Mouse (Mus musculus) telencephalon, adult 2 months (tissue): ENCODE measurements around the gene Evl.

Experiments used
- DNase-seq: peaks from one replicate; pipeline ENCODE4 v3.0.0-alpha.2; 2011; ENCODE audit warnings: low read depth, low spot score

The Evl gene

GRCm38 (mm10) chr12:108647784-108648183, 93.3 kb downstream of the Evl start:
- DNase-seq: no peak

- DNase-seq: no peak
Observed at GRCm38 (mm10) chr12:108651053-108651660, 96.6 kb downstream of the Evl start.

GRCm38 (mm10) chr12:108653358-108654335, 99.1 kb downstream of the Evl start:
- no peak for DNase-seq

GRCm38 (mm10) chr12:108657350-108657749, 102.8 kb downstream of the Evl start:
- DNase-seq: no peak

GRCm38 (mm10) chr12:108668606-108669235, 114.2 kb downstream of the Evl start:
- DNase-seq: no peak

GRCm38 (mm10) chr12:108671541-108671940, 117.0 kb downstream of the Evl start:
- no peak for DNase-seq

GRCm38 (mm10) chr12:108672908-108673307, 118.4 kb downstream of the Evl start:
- DNase-seq: no peak

DNA sequence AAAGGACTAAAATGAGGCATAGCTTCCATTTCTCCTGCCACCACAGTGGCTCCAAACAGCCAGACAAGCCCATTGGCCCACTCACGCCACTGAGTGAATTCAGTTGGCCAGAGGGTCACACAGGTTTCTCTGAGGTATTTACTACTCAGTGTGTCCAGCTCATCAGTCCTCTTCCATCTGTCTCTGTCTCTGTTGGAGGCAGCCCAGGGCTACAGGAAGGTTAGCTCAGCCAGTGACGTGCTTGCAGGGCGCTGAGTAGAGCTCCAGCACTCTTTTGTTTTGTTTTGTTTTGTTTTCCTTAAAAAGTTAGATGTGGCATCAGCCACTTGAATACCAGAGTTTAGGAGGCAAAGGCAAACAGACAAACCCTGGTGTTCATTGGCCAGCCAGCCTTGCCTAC, 119.0 kb downstream of the Evl start:
- no peak for DNase-seq

- peak; percentile 83 for DNase-seq
Observed at GRCm38 (mm10) chr12:108674502-108674901, 120.0 kb downstream of the Evl start.

GRCm38 (mm10) chr12:108674916-108675315, 120.4 kb downstream of the Evl start:
- DNase-seq: no peak

DNA sequence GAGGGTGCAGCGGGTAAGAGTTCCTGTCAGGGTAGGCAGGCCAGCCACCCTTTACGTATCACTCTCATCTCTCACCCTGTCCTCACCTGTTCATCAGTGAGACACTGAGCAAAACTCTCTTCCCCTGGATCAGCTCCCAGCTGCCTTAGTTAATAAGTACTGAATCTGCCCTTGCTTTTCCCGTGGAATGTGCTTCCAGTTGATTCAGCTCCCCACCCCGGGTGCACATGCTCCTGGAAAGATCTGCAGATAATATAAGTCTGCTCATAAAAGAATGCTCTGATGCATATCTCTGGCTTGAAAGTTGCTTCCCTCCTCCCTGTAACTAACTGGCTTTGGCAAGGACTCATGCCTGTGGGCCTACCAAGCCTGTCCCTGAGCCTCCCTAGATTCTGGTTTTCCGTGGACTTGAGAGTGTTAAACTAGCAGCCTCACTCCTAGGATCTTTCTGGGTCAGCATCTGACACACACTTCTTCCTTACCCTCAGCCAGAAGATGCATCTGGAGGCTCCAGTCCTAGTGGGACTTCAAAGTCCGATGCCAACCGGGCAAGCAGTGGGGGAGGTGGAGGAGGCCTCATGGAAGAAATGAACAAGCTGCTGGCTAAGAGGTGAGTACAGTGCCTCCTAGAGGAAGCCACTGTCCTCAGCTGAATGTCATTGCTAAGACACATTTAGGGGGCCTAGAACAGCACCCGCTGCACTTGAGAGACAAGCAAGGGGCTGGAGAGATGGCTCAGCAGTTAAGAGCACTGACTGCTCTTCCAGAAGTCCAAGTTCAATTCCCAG, 121.3 kb downstream of the Evl start:
- no peak for DNase-seq

GRCm38 (mm10) chr12:108677116-108677515, 122.6 kb downstream of the Evl start:
- no peak for DNase-seq

DNA sequence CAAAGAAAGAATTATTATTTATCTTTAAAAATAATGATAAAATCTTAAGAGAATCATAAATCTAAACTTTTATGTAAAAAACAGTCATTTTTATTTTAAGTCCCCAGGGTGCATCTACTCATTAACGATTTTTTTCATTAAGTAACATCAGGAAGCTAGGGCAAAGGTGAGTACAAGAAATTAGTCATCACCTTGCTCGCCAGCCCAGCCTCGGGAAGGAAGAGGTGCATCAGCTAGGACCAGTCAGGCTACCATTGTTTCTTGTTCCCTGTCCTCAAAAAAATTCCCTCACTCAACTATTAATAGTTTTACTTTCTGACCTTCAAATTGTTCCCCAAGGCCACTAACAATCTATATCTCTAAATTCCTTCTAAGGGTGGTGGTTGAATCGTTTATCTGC, 123.8 kb downstream of the Evl start:
- DNase-seq: no peak

DNA sequence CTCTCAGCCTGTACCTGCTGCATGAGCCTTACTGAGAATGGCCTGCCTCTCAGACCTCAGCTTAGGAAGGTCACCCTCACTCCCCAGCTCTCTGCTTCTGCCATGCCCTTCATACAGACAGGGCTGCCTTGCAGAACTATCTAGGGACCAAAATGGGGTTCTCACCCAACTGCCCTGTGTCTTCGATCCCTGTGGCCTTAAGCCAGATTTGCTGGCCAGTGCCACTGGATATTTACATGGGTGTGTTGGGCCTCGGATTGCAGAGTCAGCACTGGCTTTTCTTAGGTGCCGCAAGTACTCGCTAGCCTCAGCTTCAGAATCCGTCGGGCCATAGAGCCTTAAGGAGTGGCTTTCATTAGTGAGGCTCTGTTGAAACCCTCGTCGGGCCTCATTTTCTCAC, 126.3 kb downstream of the Evl start:
- DNase-seq: no peak

GRCm38 (mm10) chr12:108682240-108683023, 127.9 kb downstream of the Evl start:
- DNase-seq: no peak

DNA sequence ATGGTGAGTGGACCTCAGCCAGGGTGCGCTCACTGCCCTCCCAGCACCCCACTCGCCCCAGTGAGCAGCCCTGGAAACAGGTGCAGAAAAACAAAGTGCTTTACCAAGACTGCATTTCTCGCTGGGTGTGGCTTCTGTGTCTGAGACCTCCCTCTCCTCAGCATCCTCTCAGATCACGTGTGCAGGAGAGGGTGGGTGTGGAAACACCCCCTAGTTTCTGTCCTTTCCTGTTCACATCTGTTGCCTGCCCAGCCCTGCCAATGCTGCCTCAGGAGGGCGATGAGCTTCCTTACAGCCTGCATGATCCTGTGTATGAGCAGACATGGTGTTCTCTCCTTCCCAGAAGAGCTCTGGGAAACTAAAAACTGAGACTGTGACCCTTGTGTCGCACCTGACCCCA, 131.9 kb downstream of the Evl start:
- DNase-seq: peak; percentile 48

GRCm38 (mm10) chr12:108686926-108687325, 132.4 kb downstream of the Evl start:
- no peak for DNase-seq

DNA sequence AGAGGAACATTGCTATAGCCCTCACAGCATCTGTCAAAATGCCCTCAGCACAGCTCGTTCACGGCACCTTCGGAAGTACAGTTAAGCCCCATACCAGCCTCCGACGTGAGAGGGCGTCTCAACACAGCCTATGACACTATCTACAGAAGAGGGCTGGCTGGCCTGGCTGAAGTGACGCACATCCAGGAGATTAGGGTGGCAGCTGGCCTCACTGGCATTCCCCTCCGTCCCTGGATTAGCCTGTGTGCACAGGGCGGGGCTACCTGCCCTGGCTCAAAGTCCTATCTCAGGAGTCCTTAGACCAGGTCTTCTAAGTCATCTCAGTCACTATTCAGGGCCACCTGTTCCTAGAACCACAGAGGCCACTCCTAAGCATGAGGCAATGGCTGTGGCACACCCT, 134.6 kb downstream of the Evl start:
- DNase-seq: no peak

GRCm38 (mm10) chr12:108690529-108690928, 136.0 kb downstream of the Evl start:
- DNase-seq: no peak

- no peak for DNase-seq
Observed at GRCm38 (mm10) chr12:108693592-108693991, 139.1 kb downstream of the Evl start.

DNA sequence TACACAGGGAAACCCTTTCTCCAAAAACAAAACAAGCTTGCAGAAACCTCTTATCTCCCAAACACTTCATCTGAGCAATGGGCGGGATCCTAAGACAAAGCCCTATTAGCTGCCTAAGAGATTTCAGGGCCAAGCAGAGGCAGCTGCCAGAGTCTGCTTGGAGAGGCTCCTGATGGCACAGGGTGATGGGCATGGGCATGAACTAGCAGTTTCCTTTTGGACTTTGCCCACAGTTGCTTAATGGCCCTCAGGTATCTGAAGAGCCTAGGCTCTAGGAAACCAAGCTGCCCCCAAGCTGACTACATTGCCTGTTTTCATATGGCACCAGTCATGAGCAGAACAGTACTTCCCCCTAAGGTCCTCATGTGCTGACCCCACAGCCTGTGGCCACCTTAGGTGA, 139.7 kb downstream of the Evl start:
- DNase-seq: no peak
